Mouse (Mus musculus) limb, embryonic 11.5 days (tissue): ENCODE results near the gene Aldh1a2. TPM values are rescaled to one million over a fixed set of nuclear protein-coding genes. Genes with fewer than 3 reads are reported as not detected.

ENCODE experiments used
- ATAC-seq: fragments of 200-750 bp; cut with Nextera tagmentation; 2 replicates; pipeline ENCODE4 v1.8.0; 2017; ENCODE audit warnings: low read depth; ENCODE audit not compliant: insufficient number of reproducible peaks, low FRiP score, low TSS enrichment
- DNase-seq: peaks from one replicate; pipeline ENCODE4 v3.0.0-alpha.2; 2015; ENCODE audit warnings: low spot score
- H3K27ac ChIP-seq: fragments of 300-500 bp; sonication (generic); replicated peaks from 2 replicates; pipeline ENCODE4 v1.5.1; 2014; ENCODE audit warnings: low read depth, mild to moderate bottlenecking, low read length
- H3K27me3 ChIP-seq: fragments of 300-500 bp; sonication (generic); 2 replicates; pipeline ENCODE4 v1.6.1; 2014; ENCODE audit warnings: mild to moderate bottlenecking, low read length, mixed read lengths; ENCODE audit not compliant: control insufficient read depth, insufficient read depth
- H3K36me3 ChIP-seq: fragments of 300-500 bp; sonication (generic); 2 replicates; pipeline ENCODE4 v1.6.1; 2014; ENCODE audit warnings: mild to moderate bottlenecking, low read length, moderate library complexity, mixed read lengths; ENCODE audit not compliant: control insufficient read depth, insufficient read depth
- H3K4me1 ChIP-seq: fragments of 300-500 bp; sonication (generic); 2 replicates; pipeline ENCODE4 v1.6.1; 2014; ENCODE audit warnings: low read length, mixed read lengths; ENCODE audit not compliant: control insufficient read depth, insufficient read depth
- H3K4me2 ChIP-seq: fragments of 300-500 bp; sonication (generic); 2 replicates; pipeline ENCODE4 v1.6.1; 2014; ENCODE audit warnings: low read depth, mild to moderate bottlenecking, moderate library complexity; ENCODE audit not compliant: severe bottlenecking
- H3K4me3 ChIP-seq: fragments of 300-500 bp; sonication (generic); 2 replicates; pipeline ENCODE4 v1.5.1; 2014; ENCODE audit warnings: low read depth, low read length
- H3K9ac ChIP-seq: fragments of 300-500 bp; sonication (generic); 2 replicates; pipeline ENCODE4 v1.6.1; 2014; ENCODE audit warnings: mild to moderate bottlenecking, low read length
- H3K9me3 ChIP-seq: fragments of 300-500 bp; sonication (generic); 2 replicates; pipeline ENCODE4 v1.6.1; 2016; ENCODE audit warnings: low read length; ENCODE audit not compliant: control insufficient read depth
- WGBS: fragments of 180-500 bp; shearing (Covaris S2); extraction: QIAGEN DNeasy Blood & Tissue Kit; methylation state at CpG from one replicate; pipeline ENCODE4 v1.1.7; 2014; 5-methylcytosine and 5-hydroxymethylcytosine counted together
- polyA plus RNA-seq: library from polyadenylated mRNA; unstranded; fragments of >200 nt; fragmentation: Nextera tagmentation; extraction: Ambion mirVana; gene quantifications from 2 replicates; pipeline ENCODE4 v1.2.1, GENCODE M21; 2014

The Aldh1a2 gene
- polyA plus RNA-seq, 1 experiment from 2014 or later, result 42.3 TPM

GRCm38 (mm10) chr9:71336674-71337073, 121.1 kb downstream of the Aldh1a2 start:
- H3K27me3 ChIP-seq, result no peaks in the 10 kb centered on the region

DNA sequence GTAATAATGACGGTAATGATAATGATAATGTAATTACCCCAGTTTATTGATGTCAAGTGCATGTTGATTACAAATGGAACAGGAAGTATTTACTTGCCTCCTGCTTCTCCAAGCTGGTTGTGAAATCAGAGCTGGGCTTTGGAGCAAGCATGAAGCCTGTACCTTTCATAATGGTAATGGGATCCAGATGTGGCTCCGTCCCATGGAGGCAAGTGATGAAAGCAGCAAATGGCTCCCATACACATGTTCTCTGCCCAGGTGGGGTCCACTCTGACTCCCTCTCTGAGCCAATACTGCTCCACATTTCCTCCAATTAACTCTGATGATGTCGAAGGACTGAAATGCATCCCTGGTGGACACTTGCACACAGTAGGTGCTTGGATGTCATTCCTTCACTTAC, 121.8 kb downstream of the Aldh1a2 start:
- peak; percentile 82; the same call in 1 of the 2 replicates for ATAC-seq
- no peak overlapping the region for H3K4me3 ChIP-seq
- no peak overlapping the region for H3K4me2 ChIP-seq
- no peaks in the 10 kb centered on the region for H3K9me3 ChIP-seq
- no peaks in the 10 kb centered on the region for H3K27me3 ChIP-seq
- 9% methylated on average over 3 of the region's 3 CpGs for WGBS
- peaks cover 14% of the 10 kb centered on the region for H3K4me1 ChIP-seq
- no peak overlapping the region for H3K27ac ChIP-seq
- H3K36me3 ChIP-seq, result no peaks in the 10 kb centered on the region
- no peak overlapping the region for H3K9ac ChIP-seq
- peak; percentile 83 for DNase-seq

More at GRCm38 (mm10) chr9:71336674-71337073, 121.1 kb downstream of the Aldh1a2 start:
- Histone ChIP-seq H3K9ac (no peak overlapping the region), H3K9me3 (no peaks in the 10 kb centered on the region), H3K4me2 (no peak overlapping the region), H3K4me3 (no peak overlapping the region), H3K36me3 (no peaks in the 10 kb centered on the region), H3K27ac (no peak overlapping the region), H3K4me1 (peaks cover 14% of the 10 kb centered on the region)
- no peak for DNase-seq
- WGBS, result 64% methylated on average over 4 of the region's 4 CpGs
- no peak for ATAC-seq

- H3K4me2 ChIP-seq, result no peak overlapping the region
- no peak overlapping the region for H3K27ac ChIP-seq
- H3K27me3 ChIP-seq, result no peaks in the 10 kb centered on the region
- H3K36me3 ChIP-seq, result no peaks in the 10 kb centered on the region
- H3K4me1 ChIP-seq, result peaks cover 14% of the 10 kb centered on the region
- H3K4me3 ChIP-seq, result no peak overlapping the region
- no peaks in the 10 kb centered on the region for H3K9me3 ChIP-seq
- no peak for DNase-seq
- H3K9ac ChIP-seq, result no peak overlapping the region
- WGBS, result 63% methylated on average over 5 of the region's 5 CpGs
- ATAC-seq, result no peak
Measured at GRCm38 (mm10) chr9:71340116-71340515, 124.5 kb downstream of the Aldh1a2 start.

Other genes with a start within 250 kb of the Aldh1a2 start
- not detected in 2 replicates for gene Aqp9, start 47.1 kb upstream of the Aldh1a2 start, polyA plus RNA-seq